Mouse (Mus musculus): Measurements from ENCODE around the gene Cox6b1. TPM values are rescaled to one million over a fixed set of nuclear protein-coding genes. Genes with fewer than 3 reads are reported as not detected.

The Cox6b1 gene
- 190 and 241 TPM in 2 replicates for total RNA-seq (2017)

- ATAC-seq (ENCODE audit: extremely low read depth, insufficient number of reproducible peaks, low FRiP score, poor library complexity, severe bottlenecking): peak; percentile 98
Measured at GRCm38 (mm10) chr7:30625530-30626384, at the start of gene Cox6b1. Cox6b1 (minus strand) TSS chr7:30626151.

DNA sequence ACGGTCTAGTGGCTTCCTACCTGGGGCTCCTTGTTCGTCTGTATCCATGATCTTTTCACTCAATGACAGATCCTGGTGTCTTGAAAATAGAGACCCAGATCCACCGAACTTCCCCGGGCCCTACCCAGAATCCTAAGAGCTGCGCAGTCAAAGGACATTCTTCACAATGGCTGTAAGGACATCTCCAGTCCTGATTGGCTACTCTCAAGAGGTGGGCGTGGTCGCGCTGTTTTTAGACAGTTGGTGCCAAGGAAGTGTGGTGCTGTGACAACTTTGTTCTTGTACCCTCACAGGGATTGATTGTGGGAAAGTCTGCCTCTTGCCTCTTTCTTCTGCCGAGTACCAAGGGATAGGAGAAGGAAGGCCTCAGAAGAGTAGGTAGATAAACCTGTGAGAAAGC, 45.5 kb upstream of the Cox6b1 start, which contains the start of gene Pmis2:
Gene Pmis2, minus strand, starts transcription at position 126 of the 400 bp plus-strand sequence.
- ATAC-seq (ENCODE audit: extremely low read depth, insufficient number of reproducible peaks, low FRiP score, poor library complexity, severe bottlenecking): no peak

- peak; percentile 56; the same call in 1 of the 2 replicates for ATAC-seq (ENCODE audit: extremely low read depth, insufficient number of reproducible peaks, low FRiP score, poor library complexity, severe bottlenecking)
Measured at GRCm38 (mm10) chr7:30669229-30669628, 43.3 kb upstream of the Cox6b1 start.

DNA sequence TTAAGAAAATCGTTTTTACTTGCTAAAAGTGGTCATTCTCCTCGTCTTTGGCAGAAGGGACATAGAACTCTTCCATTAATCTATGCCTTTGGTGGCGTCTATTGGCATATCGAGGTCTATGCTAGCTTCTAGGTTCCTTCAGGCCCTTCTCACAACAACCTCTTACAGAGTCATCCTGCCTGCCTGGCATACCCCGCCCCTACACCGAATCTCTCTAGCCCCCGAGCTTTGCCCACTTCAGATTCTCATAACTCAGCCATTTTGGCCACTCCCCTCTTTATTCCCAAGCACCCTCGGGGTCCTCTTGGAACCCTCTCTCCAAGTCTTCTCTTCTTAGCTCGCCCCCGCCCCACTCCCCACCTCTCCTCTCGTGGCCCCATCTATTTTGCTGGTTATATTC, 39.4 kb upstream of the Cox6b1 start:
- no peak for ATAC-seq (ENCODE audit: extremely low read depth, insufficient number of reproducible peaks, low FRiP score, poor library complexity, severe bottlenecking)

DNA sequence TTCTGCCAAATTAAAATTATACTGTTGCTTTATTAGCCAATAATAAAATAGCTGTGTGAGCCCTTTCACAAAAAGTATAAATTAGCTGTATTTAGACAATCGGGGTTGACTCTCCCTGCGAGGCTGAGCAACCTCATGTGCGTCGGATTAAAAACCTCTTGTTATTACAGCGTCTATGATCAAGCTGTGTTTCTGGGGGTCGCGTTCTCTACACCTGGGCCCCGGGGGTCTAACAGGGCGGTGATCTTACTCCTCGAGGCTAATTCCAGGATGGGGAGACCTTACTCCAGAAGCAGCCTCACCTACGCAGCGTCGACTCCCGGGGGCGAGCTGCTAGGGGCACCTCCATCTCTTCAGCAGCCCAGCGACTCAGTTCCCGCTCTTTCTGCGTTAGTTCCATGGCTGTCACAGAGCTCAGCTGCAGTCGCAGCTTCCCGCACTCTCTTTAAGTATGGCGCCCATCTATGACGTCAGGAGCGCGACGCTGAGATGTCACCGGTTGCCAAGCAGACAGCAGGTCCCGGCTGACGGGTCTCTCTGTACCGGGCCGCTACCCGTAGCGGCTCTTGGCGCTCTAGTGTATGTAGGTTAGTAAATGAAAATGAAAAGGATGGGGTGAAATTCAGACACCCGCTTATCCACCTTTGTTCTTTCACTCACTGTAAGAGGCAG, 38.7 kb upstream of the Cox6b1 start, which contains the start of gene Haus5:
Gene Haus5, minus strand, starts transcription at position 466 of the 672 bp plus-strand sequence.
- ATAC-seq (ENCODE audit: extremely low read depth, insufficient number of reproducible peaks, low FRiP score, poor library complexity, severe bottlenecking): peak; percentile 97

DNA sequence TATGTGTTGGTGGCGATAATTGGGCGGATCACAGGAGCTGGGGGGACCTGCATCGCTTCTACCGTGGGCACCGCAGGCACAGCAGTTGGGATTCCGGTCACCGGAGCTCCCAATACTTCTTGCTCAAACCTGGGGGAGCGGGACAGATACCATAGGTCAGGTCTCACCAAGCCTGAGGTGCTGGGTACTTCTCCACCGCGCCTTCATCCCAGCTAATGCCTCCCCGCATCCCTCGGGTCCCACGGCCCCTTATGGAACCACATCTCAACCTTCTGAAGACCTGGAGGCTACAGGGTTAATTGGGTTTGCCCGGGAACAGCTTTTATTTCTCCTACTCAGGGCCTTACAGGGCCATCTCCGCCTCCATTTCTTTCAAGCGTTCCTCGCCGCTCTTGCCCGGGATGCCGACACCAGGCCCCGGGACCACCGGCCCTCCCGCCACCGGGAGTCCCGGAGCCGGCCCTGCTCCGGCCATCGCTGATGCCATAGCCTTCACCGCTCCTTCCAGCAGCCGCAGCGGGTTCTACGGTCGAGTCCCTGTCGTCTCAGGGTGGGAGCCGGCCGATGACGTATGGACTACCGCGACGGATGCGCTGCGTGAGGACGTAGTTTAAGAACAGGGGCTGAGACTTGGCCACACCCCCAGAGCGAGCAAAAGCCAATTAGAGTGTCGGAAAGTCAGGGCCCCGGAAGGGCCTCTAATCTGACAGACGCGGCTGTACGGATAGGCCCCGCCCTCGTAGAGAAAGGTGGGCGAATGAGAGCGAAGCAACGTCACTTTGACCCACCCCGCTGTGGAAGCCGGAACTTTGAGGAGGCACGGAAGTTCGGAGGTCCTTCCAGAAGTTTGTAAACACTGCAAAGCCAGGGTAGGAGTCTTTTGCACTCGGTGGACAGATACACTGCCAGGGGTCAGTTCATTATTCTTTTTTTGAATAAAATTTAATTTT, 23.9 kb upstream of the Cox6b1 start, which contains the start of gene Rbm42:
Gene Rbm42, minus strand, starts transcription at position 727 of the 950 bp plus-strand sequence.
- peak; percentile 99 for ATAC-seq (ENCODE audit: extremely low read depth, insufficient number of reproducible peaks, low FRiP score, poor library complexity, severe bottlenecking)

GRCm38 (mm10) chr7:30639083-30639482, 13.1 kb upstream of the Cox6b1 start:
- no peak for ATAC-seq (ENCODE audit: extremely low read depth, insufficient number of reproducible peaks, low FRiP score, poor library complexity, severe bottlenecking)

DNA sequence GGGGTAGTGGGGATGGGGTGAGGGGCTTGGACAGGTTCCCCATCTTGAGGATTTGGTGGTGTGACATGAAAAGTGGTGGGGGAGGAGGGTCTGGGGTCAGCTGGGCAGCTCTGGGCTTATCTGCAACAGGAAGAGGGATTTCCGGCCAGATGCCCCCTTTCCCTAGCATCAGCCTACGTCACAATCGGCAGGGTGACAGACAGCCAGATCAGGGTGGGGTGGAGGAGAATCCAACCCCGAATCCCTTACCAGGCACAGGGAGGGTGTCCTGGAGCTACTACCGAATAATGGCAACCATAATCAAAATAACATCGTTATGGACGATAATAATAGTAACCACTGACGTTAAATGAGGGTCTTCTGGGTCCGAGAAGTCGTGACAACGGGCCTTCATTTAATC, 10.4 kb upstream of the Cox6b1 start:
- ATAC-seq (ENCODE audit: extremely low read depth, insufficient number of reproducible peaks, low FRiP score, poor library complexity, severe bottlenecking): no peak

GRCm38 (mm10) chr7:30635752-30636151, 9.8 kb upstream of the Cox6b1 start, which contains the start of gene Etv2:
Etv2 (minus strand) TSS chr7:30635852.
- ATAC-seq (ENCODE audit: extremely low read depth, insufficient number of reproducible peaks, low FRiP score, poor library complexity, severe bottlenecking): no peak

DNA sequence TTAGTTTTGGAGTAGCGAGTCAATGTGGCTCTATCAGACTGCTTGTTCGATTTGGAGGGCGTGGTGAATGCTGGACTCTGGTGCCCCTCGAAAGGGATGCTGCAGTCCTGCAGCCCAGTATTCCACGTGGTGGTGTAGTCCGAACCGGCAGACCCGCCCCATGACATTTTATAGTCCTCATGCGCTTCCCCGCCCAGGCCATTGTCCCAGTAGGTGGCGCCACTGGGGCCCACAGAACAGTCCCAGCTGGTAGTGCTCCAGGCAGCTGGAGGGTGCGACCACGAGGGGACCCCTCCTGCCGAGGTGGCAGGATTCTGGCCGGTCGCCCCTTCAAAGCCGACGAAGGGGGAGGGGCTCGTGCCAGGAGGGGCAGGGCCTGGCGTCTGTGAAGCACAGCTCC, 8.7 kb upstream of the Cox6b1 start:
- peak; percentile 39; the same call in 1 of the 2 replicates for ATAC-seq (ENCODE audit: extremely low read depth, insufficient number of reproducible peaks, low FRiP score, poor library complexity, severe bottlenecking)

DNA sequence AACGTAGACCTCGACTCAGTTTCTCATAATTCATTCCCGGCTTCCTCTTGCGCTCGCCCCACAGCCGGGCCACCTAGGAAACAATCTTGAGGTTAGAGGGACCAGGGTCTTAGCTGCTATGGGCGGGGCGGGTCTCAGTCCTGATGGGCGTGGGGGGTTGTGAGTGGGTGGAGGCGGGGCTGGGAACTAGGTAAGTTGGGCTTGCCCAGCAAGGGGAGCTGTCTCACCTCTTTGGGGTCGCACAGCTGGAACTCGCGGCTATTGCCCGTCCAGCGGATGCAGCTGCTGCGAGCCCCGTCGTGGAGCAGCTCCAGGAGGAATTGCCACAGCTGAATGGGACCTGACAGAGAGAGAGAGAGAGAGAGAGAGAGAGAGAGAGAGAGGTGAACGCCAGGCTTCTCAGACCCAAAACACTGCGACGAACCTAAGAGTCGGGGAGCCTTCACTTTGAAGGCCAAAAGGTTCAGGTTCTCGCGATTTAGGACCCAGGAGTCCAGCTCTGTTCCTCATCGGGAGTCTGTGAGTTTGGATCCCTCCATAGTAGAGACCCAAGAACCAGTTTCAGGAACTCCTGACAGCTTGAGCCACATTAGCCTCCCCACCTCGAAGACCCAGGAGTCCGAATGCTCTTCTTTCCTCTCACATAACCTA, 7.9 kb upstream of the Cox6b1 start:
- no peak for ATAC-seq (ENCODE audit: extremely low read depth, insufficient number of reproducible peaks, low FRiP score, poor library complexity, severe bottlenecking)

GRCm38 (mm10) chr7:30629013-30629412, 3.1 kb upstream of the Cox6b1 start:
- no peak for ATAC-seq (ENCODE audit: extremely low read depth, insufficient number of reproducible peaks, low FRiP score, poor library complexity, severe bottlenecking)

DNA sequence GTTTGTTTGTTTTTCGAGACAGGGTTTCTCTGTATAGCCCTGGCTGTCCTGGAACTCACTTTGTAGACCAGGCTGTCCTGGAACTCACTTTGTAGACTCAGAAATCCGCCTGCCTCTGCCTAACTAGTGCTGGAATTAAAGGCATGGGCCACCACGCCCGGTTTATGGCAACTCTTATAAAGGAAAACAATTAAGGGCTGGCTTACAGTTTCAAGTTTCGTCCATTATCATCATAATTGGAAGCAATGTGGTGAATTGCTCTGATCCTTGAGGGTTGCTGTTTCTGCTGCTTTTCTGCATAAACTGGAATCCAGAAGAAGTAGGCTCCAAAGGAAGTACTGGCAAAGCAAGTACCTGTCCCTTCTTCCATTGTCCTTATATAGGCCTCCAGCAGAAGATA, 696 bp upstream of the Cox6b1 start:
- ATAC-seq (ENCODE audit: extremely low read depth, insufficient number of reproducible peaks, low FRiP score, poor library complexity, severe bottlenecking): no peak

DNA sequence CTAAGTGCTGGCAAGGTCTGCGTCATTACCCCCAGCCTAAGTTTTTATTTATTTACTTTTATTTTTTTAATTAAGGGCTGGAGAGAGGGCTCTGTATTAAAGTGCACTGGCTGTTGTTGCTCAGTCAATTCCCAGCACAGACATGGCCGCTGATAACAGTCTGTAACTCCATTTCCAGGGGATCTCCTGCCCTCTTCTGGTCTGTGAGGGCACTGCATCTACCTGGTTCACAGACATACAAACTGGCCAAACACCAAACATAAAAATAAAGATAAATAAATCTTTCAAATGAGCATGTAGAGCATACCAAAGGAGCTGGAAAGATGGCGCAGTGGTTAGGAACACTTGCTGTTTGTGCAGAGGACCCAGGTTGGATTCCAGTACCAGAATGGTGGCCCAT, 6.7 kb downstream of the Cox6b1 start:
- 0 out of 2 replicates have a peak, but pooled peaks have one; percentile 26 for ATAC-seq (ENCODE audit: extremely low read depth, insufficient number of reproducible peaks, low FRiP score, poor library complexity, severe bottlenecking)

- no peak for ATAC-seq (ENCODE audit: extremely low read depth, insufficient number of reproducible peaks, low FRiP score, poor library complexity, severe bottlenecking)
Measured at GRCm38 (mm10) chr7:30618658-30619057, 7.3 kb downstream of the Cox6b1 start.

DNA sequence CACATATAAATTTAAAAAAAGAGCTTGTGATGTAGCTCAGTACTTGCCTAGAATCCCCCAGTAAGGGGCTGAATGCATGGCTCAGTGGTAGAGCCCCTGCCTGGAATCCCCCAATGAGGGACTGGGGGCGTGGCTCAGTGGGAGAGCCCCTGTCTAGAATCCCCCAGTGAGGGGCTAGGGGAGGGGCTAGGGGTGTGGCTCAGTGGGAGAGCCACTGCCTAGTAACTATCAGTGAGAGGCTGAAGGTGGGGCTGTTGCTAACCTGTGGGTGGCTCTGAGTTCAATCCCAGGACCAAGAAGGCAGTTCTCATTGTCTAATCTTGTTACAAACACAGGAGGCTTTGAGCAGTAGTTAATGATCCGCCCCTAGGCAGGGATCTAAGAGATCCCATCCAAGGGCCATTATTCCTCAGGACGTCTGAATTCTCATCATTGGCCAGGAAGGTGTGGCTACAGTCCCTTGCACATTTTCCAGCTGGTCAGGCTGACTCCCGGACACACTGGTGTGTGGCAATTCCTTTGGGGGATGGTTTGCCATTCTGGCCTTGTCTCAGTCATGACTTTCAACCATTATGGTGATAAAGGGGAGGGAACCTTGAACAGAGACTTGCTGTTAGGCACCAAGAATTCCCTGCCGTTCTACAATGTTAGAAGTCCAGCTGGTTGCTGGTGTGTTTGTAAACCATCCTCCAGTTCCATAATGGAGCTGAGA, 10.7 kb downstream of the Cox6b1 start:
- no peak for ATAC-seq (ENCODE audit: extremely low read depth, insufficient number of reproducible peaks, low FRiP score, poor library complexity, severe bottlenecking)

DNA sequence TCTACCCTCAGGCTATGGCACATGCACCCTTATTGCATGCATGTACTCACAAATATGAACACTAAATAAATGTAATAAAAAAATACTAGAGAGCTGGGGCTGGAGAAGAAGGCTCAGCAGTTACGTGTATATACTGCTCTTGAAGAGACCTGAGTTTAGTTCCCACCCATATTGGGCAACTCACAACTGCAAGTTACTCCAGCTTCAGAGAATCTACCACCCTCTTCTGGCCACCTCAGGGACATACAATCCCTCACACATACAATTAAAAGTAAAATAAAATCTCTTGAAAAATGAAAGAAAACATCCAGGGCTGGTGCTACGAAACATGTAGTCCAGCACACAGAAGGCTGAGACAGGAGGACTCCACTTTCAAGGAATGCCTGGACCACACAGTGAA, 11.5 kb downstream of the Cox6b1 start:
- ATAC-seq (ENCODE audit: extremely low read depth, insufficient number of reproducible peaks, low FRiP score, poor library complexity, severe bottlenecking): no peak
